24 mouse cellular contexts compared by ENCODE assay signal in genomic region chr15:49885947-49886346, GRCm38 (mm10).
"Had no signal": no experiment of that assay in that cellular context is flagged by ENCODE, and none has a peak within 500 bp of the region (broad histone marks: within the 10 kb centered on the region; RNA-seq: fewer than 3 reads in every experiment).

No protein-coding gene starts in this region.

- H3K36me3 ChIP-seq: heart, embryonic 12.5 days; hindbrain, embryonic 10.5 days; hindbrain, embryonic 12.5 days; intestine, embryonic 15.5 days; limb, embryonic 10.5 days; limb, embryonic 12.5 days; liver, embryonic 13.5 days had no signal

- H3K9me3 ChIP-seq: heart, embryonic 12.5 days; hindbrain, embryonic 10.5 days; hindbrain, embryonic 12.5 days; intestine, embryonic 15.5 days; limb, embryonic 10.5 days; limb, embryonic 12.5 days; liver, embryonic 13.5 days had no signal

- H3K27ac ChIP-seq: heart, adult 2 months; hindbrain, embryonic 10.5 days; hindbrain, embryonic 12.5 days; hindbrain, embryonic 14.5 days; intestine, embryonic 15.5 days; layer of hippocampus, adult 2 months; left cerebral cortex, adult 2 months; limb, embryonic 10.5 days; limb, embryonic 12.5 days; liver, embryonic 13.5 days had no signal

- ATAC-seq: hindbrain, embryonic 16.5 days; inflammation-experienced regulatory T-cells, adult 6 months; intestine, embryonic 15.5 days; intestine, postnatal 0 days had no signal

- H3K4me3 ChIP-seq: heart, adult 2 months; heart, embryonic 12.5 days; hindbrain, embryonic 10.5 days; hindbrain, embryonic 12.5 days; intestine, embryonic 15.5 days; layer of hippocampus, adult 2 months; left cerebral cortex, adult 2 months; limb, embryonic 10.5 days; limb, embryonic 12.5 days; liver, embryonic 13.5 days had no signal

- H3K4me2 ChIP-seq: heart, embryonic 12.5 days; hindbrain, embryonic 12.5 days; hindbrain, embryonic 14.5 days; intestine, embryonic 15.5 days; limb, embryonic 12.5 days; liver, embryonic 13.5 days had no signal

- H3K27me3 ChIP-seq: heart, embryonic 12.5 days; hindbrain, embryonic 12.5 days; intestine, embryonic 15.5 days; limb, embryonic 12.5 days; liver, embryonic 13.5 days had no signal

- H3K9ac ChIP-seq: heart, embryonic 12.5 days; hindbrain, embryonic 12.5 days; hindbrain, embryonic 14.5 days; intestine, embryonic 15.5 days; limb, embryonic 12.5 days; liver, embryonic 13.5 days had no signal

- H3K4me1 ChIP-seq: heart, embryonic 12.5 days; hindbrain, embryonic 10.5 days; hindbrain, embryonic 12.5 days; intestine, embryonic 15.5 days; limb, embryonic 10.5 days; limb, embryonic 12.5 days; liver, embryonic 13.5 days had no signal

- DNase-seq: gastrocnemius, postnatal 14 days; gastrocnemius, postnatal 36 days; heart, adult 11 months; heart, adult 2 months; heart, postnatal 10 days; heart, postnatal 4 days; kidney, adult 18-20 months; kidney, adult 8-10 months; kidney, postnatal 10 days; kidney, postnatal 25 days; kidney, postnatal 4 days; liver, embryonic 13.5 days had no signal
